Mouse (Mus musculus): ENCODE measurements around the gene Itga6. TPM values are rescaled to one million over a fixed set of nuclear protein-coding genes. Genes with fewer than 3 reads are reported as not detected.

The Itga6 gene
- polyA plus RNA-seq, 1 experiment from 2014 or later: 45.0 TPM

DNA sequence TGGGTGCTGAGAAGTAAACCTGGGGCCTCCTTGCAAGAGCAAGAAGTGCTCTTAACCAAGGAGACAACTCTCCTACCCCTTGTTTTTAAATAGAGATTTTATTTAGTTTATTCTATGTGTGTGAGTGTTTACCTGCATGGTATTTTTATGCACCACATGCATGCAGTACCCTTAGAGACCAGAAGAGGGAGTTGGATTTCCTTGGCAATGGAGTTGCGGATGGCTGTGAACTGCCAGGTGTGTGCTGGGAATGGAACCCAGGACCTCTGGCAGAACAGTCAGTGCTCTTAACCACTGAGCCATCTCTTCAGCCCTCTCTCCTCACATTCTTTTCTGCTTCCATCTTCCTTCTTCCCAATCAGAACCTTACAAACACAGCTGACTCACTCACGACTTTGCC lies 9.2 kb upstream of the Itga6 start:
- H3K4me1 ChIP-seq (ENCODE audit: control insufficient read depth, insufficient read depth, low read length): no peaks in the 10 kb centered on the region
- H3K27me3 ChIP-seq (ENCODE audit: control insufficient read depth, insufficient read depth, low read length): no peaks in the 10 kb centered on the region
- WGBS: 87% methylated on average over 2 of the region's 2 CpGs
- ATAC-seq (replicated peaks; ENCODE audit: insufficient number of reproducible peaks, low FRiP score, low TSS enrichment, low read depth) (no peak), DNase-seq (ENCODE audit: low spot score) (no peak)
- no peak overlapping the region for H3K9ac ChIP-seq (replicated peaks; ENCODE audit: low read length)
- H3K9me3 ChIP-seq (replicated peaks; ENCODE audit: control insufficient read depth, low read length): no peaks in the 10 kb centered on the region
- H3K36me3 ChIP-seq (replicated peaks; ENCODE audit: control insufficient read depth, insufficient read depth, low read depth, low read length): no peaks in the 10 kb centered on the region
- H3K4me3 ChIP-seq (ENCODE audit: low read depth, low read length): no peak overlapping the region
- no peak overlapping the region for H3K4me2 ChIP-seq (ENCODE audit: low read depth, low read length)
- no peak overlapping the region for H3K27ac ChIP-seq (replicated peaks; ENCODE audit: low read depth, low read length)

DNA sequence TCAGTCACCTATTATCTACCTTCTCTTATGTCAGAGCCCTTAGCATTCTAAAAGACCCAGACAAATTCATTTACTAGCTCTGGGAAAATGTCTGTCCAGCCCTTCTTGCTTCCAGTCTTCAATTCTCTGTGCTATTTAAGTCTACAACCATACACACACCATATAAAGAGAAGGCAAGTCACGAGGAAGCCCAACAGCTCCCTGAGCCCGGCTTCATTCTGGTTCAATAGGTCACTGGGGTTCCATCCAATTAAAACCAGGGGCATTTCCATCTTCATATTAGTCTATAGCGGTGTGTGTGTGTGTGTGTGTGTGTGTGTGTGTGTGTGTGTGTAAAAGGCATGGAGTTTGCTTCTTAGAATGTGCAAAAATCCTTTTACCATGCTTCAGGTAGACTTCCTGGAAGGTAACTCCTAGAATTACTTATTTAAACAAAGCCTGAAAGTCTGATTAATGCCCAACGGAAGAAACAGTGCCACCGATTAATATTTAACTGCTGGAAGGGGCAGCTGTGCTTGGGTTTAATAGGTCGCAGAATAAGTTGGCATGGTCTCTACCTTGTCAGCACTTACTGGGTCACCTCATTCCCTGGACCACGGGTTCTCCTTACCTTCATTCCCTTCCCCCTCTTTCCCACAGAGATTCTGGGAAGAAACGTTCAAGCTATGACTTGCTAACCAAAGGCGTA lies 6.1 kb upstream of the Itga6 start:
- no peak for DNase-seq (ENCODE audit: low spot score)
- Histone ChIP-seq H3K4me1 (ENCODE audit: control insufficient read depth, insufficient read depth, low read length) (no peaks in the 10 kb centered on the region), H3K36me3 (replicated peaks; ENCODE audit: control insufficient read depth, insufficient read depth, low read depth, low read length) (no peaks in the 10 kb centered on the region), H3K9me3 (replicated peaks; ENCODE audit: control insufficient read depth, low read length) (no peaks in the 10 kb centered on the region), H3K27ac (replicated peaks; ENCODE audit: low read depth, low read length) (no peak overlapping the region), H3K27me3 (ENCODE audit: control insufficient read depth, insufficient read depth, low read length) (no peaks in the 10 kb centered on the region), H3K9ac (replicated peaks; ENCODE audit: low read length) (no peak overlapping the region; the same call in 1 of the 2 replicates), H3K4me3 (ENCODE audit: low read depth, low read length) (no peak overlapping the region), H3K4me2 (ENCODE audit: low read depth, low read length) (no peak overlapping the region)
- WGBS: 70% methylated on average over 9 of the region's 9 CpGs
- ATAC-seq (replicated peaks; ENCODE audit: insufficient number of reproducible peaks, low FRiP score, low TSS enrichment, low read depth): no peak

DNA sequence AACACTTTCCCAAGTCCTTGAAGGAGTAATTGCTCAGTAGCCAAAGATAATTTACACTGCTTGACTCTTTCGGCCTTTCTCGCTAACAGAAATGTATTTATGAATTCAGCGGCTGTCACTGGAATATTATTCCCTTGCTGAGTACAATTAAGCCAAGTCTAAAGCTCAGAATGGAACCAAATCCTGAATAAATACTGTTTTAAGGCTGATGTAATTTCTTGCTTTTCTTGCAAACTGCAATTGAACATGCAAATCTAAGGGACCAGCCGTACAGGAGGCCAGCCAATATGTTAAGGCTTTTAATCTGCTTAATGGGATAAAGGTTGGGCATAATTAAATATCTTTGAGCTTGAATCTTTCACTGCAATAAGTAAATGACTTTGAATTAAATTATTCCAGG lies 2.9 kb upstream of the Itga6 start:
- no peak for DNase-seq (ENCODE audit: low spot score)
- Histone ChIP-seq H3K27me3 (ENCODE audit: control insufficient read depth, insufficient read depth, low read length) (no peaks in the 10 kb centered on the region), H3K4me1 (ENCODE audit: control insufficient read depth, insufficient read depth, low read length) (peaks cover 5% of the 10 kb centered on the region; the same call in 1 of the 2 replicates), H3K4me2 (ENCODE audit: low read depth, low read length) (no peak overlapping the region), H3K9ac (replicated peaks; ENCODE audit: low read length) (no peak overlapping the region), H3K4me3 (ENCODE audit: low read depth, low read length) (no peak overlapping the region), H3K9me3 (replicated peaks; ENCODE audit: control insufficient read depth, low read length) (no peaks in the 10 kb centered on the region), H3K27ac (replicated peaks; ENCODE audit: low read depth, low read length) (no peak overlapping the region), H3K36me3 (replicated peaks; ENCODE audit: control insufficient read depth, insufficient read depth, low read depth, low read length) (no peaks in the 10 kb centered on the region)
- WGBS: 72% methylated on average over 4 of the region's 4 CpGs
- ATAC-seq (replicated peaks; ENCODE audit: insufficient number of reproducible peaks, low FRiP score, low TSS enrichment, low read depth): no peak

DNA sequence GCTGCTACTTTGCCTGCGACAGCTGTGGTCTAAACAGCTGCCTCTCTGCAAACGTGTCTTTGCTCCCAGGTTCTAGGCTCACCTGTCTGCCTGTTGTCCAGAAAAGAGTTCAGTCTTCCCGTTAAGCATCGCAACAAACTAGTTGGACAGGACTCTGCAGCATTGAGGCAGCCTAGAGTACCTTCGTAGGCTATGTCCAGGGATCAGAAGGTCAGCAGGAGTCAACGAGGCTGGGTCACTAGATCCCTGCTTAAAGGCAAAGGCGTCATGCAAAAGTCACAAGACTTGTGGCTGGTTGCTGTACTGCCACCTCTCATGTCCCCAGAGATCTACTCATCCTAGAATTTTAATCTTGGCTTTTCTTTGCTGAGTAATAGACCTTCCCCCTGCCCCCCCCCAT lies 2.0 kb upstream of the Itga6 start:
- no peaks in the 10 kb centered on the region for H3K9me3 ChIP-seq (replicated peaks; ENCODE audit: control insufficient read depth, low read length)
- 19% methylated on average over 7 of the region's 7 CpGs for WGBS
- peaks cover 5% of the 10 kb centered on the region; the same call in 1 of the 2 replicates for H3K4me1 ChIP-seq (ENCODE audit: control insufficient read depth, insufficient read depth, low read length)
- no peak for DNase-seq (ENCODE audit: low spot score)
- H3K4me3 ChIP-seq (ENCODE audit: low read depth, low read length): no peak overlapping the region
- no peak for ATAC-seq (replicated peaks; ENCODE audit: insufficient number of reproducible peaks, low FRiP score, low TSS enrichment, low read depth)
- H3K4me2 ChIP-seq (ENCODE audit: low read depth, low read length): no peak overlapping the region
- H3K36me3 ChIP-seq (replicated peaks; ENCODE audit: control insufficient read depth, insufficient read depth, low read depth, low read length): no peaks in the 10 kb centered on the region
- no peaks in the 10 kb centered on the region for H3K27me3 ChIP-seq (ENCODE audit: control insufficient read depth, insufficient read depth, low read length)
- H3K9ac ChIP-seq (replicated peaks; ENCODE audit: low read length): no peak overlapping the region
- no peak overlapping the region for H3K27ac ChIP-seq (replicated peaks; ENCODE audit: low read depth, low read length)

DNA sequence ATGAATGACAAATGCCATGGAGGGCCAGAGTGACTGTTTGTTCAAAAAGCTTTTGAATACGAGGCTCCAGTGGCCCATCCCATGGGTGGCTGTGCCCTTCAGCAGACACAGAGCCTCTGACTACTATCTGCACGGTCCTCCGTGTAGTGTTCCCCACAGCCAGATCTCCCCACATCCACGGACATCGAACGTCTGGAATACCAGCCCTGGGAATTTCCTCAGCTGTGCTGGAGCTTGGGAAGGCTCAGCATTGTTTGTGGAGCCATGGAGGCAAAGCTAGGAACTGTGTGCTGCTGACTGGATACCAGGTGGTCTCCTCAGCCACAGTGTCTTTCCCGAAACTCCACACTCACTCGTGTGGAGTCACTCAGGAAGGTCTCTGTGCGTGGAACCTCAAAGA lies 1.1 kb upstream of the Itga6 start:
- Histone ChIP-seq H3K4me2 (ENCODE audit: low read depth, low read length) (peak overlapping the region; percentile 1; the same call in 1 of the 2 replicates), H3K36me3 (replicated peaks; ENCODE audit: control insufficient read depth, insufficient read depth, low read depth, low read length) (no peaks in the 10 kb centered on the region), H3K27ac (replicated peaks; ENCODE audit: low read depth, low read length) (no peak overlapping the region), H3K9ac (replicated peaks; ENCODE audit: low read length) (no peak overlapping the region), H3K4me1 (ENCODE audit: control insufficient read depth, insufficient read depth, low read length) (peaks cover 5% of the 10 kb centered on the region; the same call in 1 of the 2 replicates), H3K9me3 (replicated peaks; ENCODE audit: control insufficient read depth, low read length) (no peaks in the 10 kb centered on the region), H3K4me3 (ENCODE audit: low read depth, low read length) (no peak overlapping the region), H3K27me3 (ENCODE audit: control insufficient read depth, insufficient read depth, low read length) (no peaks in the 10 kb centered on the region)
- DNase-seq (ENCODE audit: low spot score) (no peak), ATAC-seq (replicated peaks; ENCODE audit: insufficient number of reproducible peaks, low FRiP score, low TSS enrichment, low read depth) (no peak)
- WGBS: 21% methylated on average over 9 of the region's 9 CpGs

DNA sequence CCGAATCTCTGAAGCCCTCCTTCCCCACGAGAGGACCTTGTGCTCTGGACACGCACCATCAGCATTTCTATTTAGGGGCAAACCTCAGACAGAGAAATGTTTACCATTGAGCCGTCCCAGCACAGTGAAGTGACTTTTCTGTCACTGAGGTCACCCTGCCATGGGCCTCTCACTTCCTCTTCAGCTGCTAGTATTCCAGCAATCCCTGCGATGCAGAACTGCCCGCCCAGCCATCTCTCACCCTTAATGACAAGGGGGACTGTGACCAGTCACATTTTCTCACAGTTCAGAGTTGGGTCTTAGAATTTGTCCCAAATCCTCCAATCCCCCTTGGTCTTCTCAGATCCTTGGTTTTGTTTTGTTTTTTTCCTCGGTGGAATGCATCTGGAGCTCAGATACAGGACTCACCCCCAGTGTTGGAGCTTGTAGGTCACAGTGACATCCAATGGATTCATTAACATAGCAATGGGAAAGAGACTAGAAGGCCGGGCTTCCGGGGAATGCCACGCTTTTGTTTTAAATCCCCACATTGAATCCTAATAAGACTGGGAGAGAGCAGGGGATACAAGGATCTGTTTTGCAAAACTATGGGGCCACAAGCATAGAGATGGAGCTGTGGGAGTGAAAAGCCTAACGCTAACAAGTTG lies 432 bp upstream of the Itga6 start:
- peak overlapping the region; percentile 1; the same call in 1 of the 2 replicates for H3K4me2 ChIP-seq (ENCODE audit: low read depth, low read length)
- ATAC-seq (replicated peaks; ENCODE audit: insufficient number of reproducible peaks, low FRiP score, low TSS enrichment, low read depth) (no peak), DNase-seq (ENCODE audit: low spot score) (peak; percentile 33)
- H3K9me3 ChIP-seq (replicated peaks; ENCODE audit: control insufficient read depth, low read length): no peaks in the 10 kb centered on the region
- H3K27me3 ChIP-seq (ENCODE audit: control insufficient read depth, insufficient read depth, low read length): no peaks in the 10 kb centered on the region
- H3K9ac ChIP-seq (replicated peaks; ENCODE audit: low read length): 0 out of 2 replicates have a peak overlapping the region, but pooled peaks have one; percentile 19
- no peak overlapping the region for H3K4me3 ChIP-seq (ENCODE audit: low read depth, low read length)
- H3K4me1 ChIP-seq (ENCODE audit: control insufficient read depth, insufficient read depth, low read length): peaks cover 5% of the 10 kb centered on the region; the same call in 1 of the 2 replicates
- no peak overlapping the region for H3K27ac ChIP-seq (replicated peaks; ENCODE audit: low read depth, low read length)
- H3K36me3 ChIP-seq (replicated peaks; ENCODE audit: control insufficient read depth, insufficient read depth, low read depth, low read length): no peaks in the 10 kb centered on the region
- WGBS: 10% methylated on average over 11 of the region's 11 CpGs

DNA sequence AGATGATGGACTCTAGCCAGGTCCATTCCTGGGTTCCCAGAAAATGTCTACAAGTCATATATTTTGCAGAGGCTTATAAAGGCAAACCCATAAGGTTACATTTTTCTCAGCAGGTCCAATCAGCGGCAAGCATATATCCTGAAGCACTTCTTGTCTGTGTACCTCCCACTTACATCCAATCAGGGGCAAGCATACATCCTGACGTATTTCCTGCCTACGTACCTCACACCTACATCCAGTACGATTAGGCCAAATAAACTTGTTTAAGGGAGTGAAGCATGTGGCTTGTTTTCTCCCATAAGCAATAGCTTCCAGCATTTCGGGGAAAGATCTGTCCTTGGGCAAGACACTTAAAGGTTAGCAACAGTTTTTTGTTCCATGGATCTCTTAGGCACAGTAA lies 3.0 kb downstream of the Itga6 start:
- H3K4me1 ChIP-seq (ENCODE audit: control insufficient read depth, insufficient read depth, low read length): peaks cover 5% of the 10 kb centered on the region; the same call in 1 of the 2 replicates
- H3K27ac ChIP-seq (replicated peaks; ENCODE audit: low read depth, low read length): no peak overlapping the region
- no peaks in the 10 kb centered on the region for H3K9me3 ChIP-seq (replicated peaks; ENCODE audit: control insufficient read depth, low read length)
- no peaks in the 10 kb centered on the region for H3K36me3 ChIP-seq (replicated peaks; ENCODE audit: control insufficient read depth, insufficient read depth, low read depth, low read length)
- H3K9ac ChIP-seq (replicated peaks; ENCODE audit: low read length): no peak overlapping the region
- DNase-seq (ENCODE audit: low spot score): no peak
- ATAC-seq (replicated peaks; ENCODE audit: insufficient number of reproducible peaks, low FRiP score, low TSS enrichment, low read depth): no peak
- 90% methylated on average over 5 of the region's 5 CpGs for WGBS
- H3K4me2 ChIP-seq (ENCODE audit: low read depth, low read length): no peak overlapping the region
- no peaks in the 10 kb centered on the region for H3K27me3 ChIP-seq (ENCODE audit: control insufficient read depth, insufficient read depth, low read length)
- no peak overlapping the region for H3K4me3 ChIP-seq (ENCODE audit: low read depth, low read length)

DNA sequence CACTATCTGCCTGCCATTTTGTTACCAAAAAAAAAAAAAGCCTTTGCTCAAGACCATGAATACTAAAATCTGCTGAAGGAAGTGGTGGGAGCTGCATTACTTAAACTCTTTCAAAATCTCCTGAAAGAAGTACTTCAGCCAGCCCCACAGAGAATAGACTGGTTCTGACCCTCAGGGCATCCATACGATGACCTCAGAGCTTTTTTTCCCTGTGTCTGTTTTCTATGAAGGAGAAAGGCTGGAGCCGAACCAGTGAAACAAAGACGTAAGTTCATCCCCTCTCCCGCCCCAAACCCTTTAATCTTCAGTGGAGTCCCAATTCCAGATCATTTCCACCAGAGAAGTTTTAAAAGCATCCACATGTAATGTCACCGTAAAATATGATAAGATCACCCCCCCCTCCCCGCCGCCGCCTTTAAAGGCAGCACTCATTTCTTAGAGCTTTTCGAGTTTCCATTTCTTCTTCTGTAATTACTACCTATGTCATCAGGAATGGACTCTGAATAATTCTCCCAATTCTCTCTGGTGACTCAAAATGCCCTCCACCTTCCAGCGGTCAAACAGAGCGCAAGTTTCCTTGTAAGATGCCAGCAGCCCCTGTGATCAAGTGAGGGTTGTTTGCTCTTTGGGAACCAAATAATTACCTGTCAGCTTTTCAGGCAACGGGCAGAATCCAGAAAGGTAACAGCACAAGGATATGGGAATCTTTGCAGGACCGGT lies 4.1 kb downstream of the Itga6 start:
- no peak overlapping the region for H3K27ac ChIP-seq (replicated peaks; ENCODE audit: low read depth, low read length)

More for the DNA sequence above, 4.1 kb downstream of the Itga6 start:
- ATAC-seq (replicated peaks; ENCODE audit: insufficient number of reproducible peaks, low FRiP score, low TSS enrichment, low read depth): no peak
- H3K27me3 ChIP-seq (ENCODE audit: control insufficient read depth, insufficient read depth, low read length): no peaks in the 10 kb centered on the region
- H3K4me2 ChIP-seq (ENCODE audit: low read depth, low read length): no peak overlapping the region
- no peaks in the 10 kb centered on the region for H3K36me3 ChIP-seq (replicated peaks; ENCODE audit: control insufficient read depth, insufficient read depth, low read depth, low read length)
- DNase-seq (ENCODE audit: low spot score): peak; percentile 64
- 35% methylated on average over 13 of the region's 13 CpGs for WGBS
- H3K4me1 ChIP-seq (ENCODE audit: control insufficient read depth, insufficient read depth, low read length): peaks cover 5% of the 10 kb centered on the region; the same call in 1 of the 2 replicates
- H3K4me3 ChIP-seq (ENCODE audit: low read depth, low read length): no peak overlapping the region
- H3K9me3 ChIP-seq (replicated peaks; ENCODE audit: control insufficient read depth, low read length): no peaks in the 10 kb centered on the region
- H3K9ac ChIP-seq (replicated peaks; ENCODE audit: low read length): no peak overlapping the region

Measured in embryonic facial prominence, embryonic 11.5 days (tissue).